Mouse (Mus musculus): ENCODE data around the gene Fbxl17. TPM values are rescaled to one million over a fixed set of nuclear protein-coding genes. Genes with fewer than 3 reads are reported as not detected.
A peak's percentile ranks its signal among the peaks of the same experiment; 100 is the strongest.

The Fbxl17 gene
- polyA plus RNA-seq, 1 experiment from 2014 or later, result 7.7 TPM

- ATAC-seq (ENCODE audit: insufficient number of reproducible peaks, insufficient read depth, low FRiP score, low TSS enrichment, low read depth), result no peak
- H3K27me3 ChIP-seq, result no peaks in the 10 kb centered on the region
- WGBS, result 59% methylated on average over 6 of the region's 6 CpGs
- peaks cover 5% of the 10 kb centered on the region; the same call in 1 of the 2 replicates for H3K4me1 ChIP-seq
- no peaks in the 10 kb centered on the region for H3K9me3 ChIP-seq
- H3K4me3 ChIP-seq, result no peak overlapping the region
- no peak overlapping the region for H3K4me2 ChIP-seq
- H3K9ac ChIP-seq, result no peak overlapping the region
- H3K36me3 ChIP-seq, result no peaks in the 10 kb centered on the region
- H3K27ac ChIP-seq, result no peak overlapping the region
Measured at GRCm38 (mm10) chr17:63157906-63158305, 341.9 kb downstream of the Fbxl17 start.

GRCm38 (mm10) chr17:63157019-63157418, 342.8 kb downstream of the Fbxl17 start:
- H3K27me3 ChIP-seq, result no peaks in the 10 kb centered on the region
- H3K36me3 ChIP-seq, result no peaks in the 10 kb centered on the region
- H3K9ac ChIP-seq, result no peak overlapping the region
- 91% methylated on average over 7 of the region's 7 CpGs for WGBS
- no peak overlapping the region for H3K4me3 ChIP-seq
- no peak overlapping the region for H3K4me2 ChIP-seq
- peaks cover 5% of the 10 kb centered on the region; the same call in 1 of the 2 replicates for H3K4me1 ChIP-seq
- no peaks in the 10 kb centered on the region for H3K9me3 ChIP-seq
- no peak for ATAC-seq (ENCODE audit: insufficient number of reproducible peaks, insufficient read depth, low FRiP score, low TSS enrichment, low read depth)
- no peak overlapping the region for H3K27ac ChIP-seq

DNA sequence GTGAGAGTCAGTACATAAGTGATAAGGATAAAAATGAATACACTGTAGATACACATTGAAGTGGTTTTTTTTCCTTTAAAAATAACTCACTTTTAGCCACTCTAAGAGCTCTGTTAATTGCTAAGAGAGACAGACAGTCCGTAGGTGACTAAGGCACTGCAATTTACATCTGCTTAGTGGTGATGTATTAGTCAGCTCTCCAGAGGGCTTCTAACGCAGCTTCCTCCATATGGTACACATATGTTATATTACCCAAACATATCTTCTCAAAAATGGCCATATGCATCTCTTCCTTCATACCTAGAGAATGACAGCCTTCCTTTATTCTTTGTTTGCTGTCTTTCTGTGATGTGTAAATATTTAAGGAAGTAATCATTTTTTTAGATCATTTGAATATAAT, 353.3 kb downstream of the Fbxl17 start:
- no peak overlapping the region for H3K27ac ChIP-seq
- no peak overlapping the region for H3K9ac ChIP-seq
- 34% methylated on average over 2 of the region's 2 CpGs for WGBS
- no peak overlapping the region for H3K4me2 ChIP-seq
- no peak for ATAC-seq (ENCODE audit: insufficient number of reproducible peaks, insufficient read depth, low FRiP score, low TSS enrichment, low read depth)
- no peaks in the 10 kb centered on the region for H3K27me3 ChIP-seq
- H3K4me1 ChIP-seq, result peaks cover 7% of the 10 kb centered on the region
- no peak overlapping the region for H3K4me3 ChIP-seq
- no peaks in the 10 kb centered on the region for H3K9me3 ChIP-seq
- no peaks in the 10 kb centered on the region for H3K36me3 ChIP-seq

DNA sequence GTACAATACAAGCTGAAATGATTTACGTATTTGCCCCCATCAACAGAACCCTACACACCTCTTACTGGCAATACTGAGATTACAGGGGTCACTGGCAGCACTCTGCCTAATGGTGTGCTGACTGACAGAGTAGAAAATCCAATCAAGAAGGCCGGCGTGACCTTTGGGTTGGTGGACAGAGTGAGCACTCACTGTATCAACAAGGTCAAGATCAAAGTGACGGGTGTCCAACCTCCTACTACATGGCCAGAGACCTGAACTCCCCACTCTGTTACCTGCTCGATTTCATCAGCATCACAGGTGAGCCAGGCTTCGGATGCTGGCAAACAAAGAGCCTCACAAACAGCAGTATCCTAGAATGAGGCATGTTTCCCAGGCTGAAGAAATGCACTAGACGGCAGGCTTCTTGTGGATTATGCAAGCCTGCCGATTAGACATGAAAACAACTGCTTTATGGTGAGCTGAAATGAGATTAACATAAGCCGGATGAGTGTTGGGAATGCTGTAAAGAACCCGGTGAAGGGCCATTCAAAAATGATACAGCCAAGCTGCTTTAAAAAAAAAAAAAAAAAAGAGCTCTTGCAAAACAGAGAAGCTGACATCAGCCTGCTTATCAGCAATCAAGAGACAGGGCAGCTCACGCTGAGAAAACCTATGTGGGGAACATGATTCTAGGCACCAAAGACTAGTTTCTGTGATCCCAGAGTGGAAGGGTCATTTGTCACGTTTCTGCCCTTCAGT, 353.9 kb downstream of the Fbxl17 start:
- Histone ChIP-seq H3K36me3 (no peaks in the 10 kb centered on the region), H3K4me2 (no peak overlapping the region), H3K4me1 (peaks cover 7% of the 10 kb centered on the region), H3K9ac (no peak overlapping the region), H3K4me3 (no peak overlapping the region), H3K27ac (no peak overlapping the region), H3K27me3 (no peaks in the 10 kb centered on the region), H3K9me3 (no peaks in the 10 kb centered on the region)
- ATAC-seq (ENCODE audit: insufficient number of reproducible peaks, insufficient read depth, low FRiP score, low TSS enrichment, low read depth), result no peak
- WGBS, result 39% methylated on average over 12 of the region's 12 CpGs

DNA sequence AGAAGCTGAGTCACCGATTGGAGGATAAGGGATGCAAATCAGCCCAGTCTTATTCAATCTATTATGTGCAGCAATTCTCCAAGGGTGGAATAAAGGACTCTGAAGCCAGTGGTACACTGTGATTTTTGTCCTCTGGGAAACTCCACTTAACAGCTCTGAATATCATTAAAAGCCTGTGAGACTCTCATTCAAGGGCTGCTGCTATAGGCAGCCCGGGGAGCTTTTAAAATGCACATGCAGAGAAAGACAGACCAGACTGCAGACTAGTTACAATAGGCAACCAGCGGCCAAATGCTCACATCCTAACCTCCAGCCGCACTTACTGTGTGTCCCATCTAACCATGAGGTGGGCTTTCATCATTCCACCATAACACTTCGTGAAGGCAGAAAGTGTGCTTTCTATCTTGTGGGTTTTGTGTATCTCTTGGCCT, 354.5 kb downstream of the Fbxl17 start:
- WGBS, result 62% methylated on average over 5 of the region's 5 CpGs
- no peak overlapping the region for H3K4me3 ChIP-seq
- ATAC-seq (ENCODE audit: insufficient number of reproducible peaks, insufficient read depth, low FRiP score, low TSS enrichment, low read depth), result no peak
- H3K27ac ChIP-seq, result no peak overlapping the region
- H3K4me1 ChIP-seq, result peaks cover 7% of the 10 kb centered on the region
- no peaks in the 10 kb centered on the region for H3K36me3 ChIP-seq
- H3K9me3 ChIP-seq, result no peaks in the 10 kb centered on the region
- H3K4me2 ChIP-seq, result no peak overlapping the region
- H3K27me3 ChIP-seq, result no peaks in the 10 kb centered on the region
- H3K9ac ChIP-seq, result no peak overlapping the region

GRCm38 (mm10) chr17:63143825-63144224, 356.0 kb downstream of the Fbxl17 start:
- no peaks in the 10 kb centered on the region for H3K9me3 ChIP-seq
- H3K4me2 ChIP-seq, result no peak overlapping the region
- H3K36me3 ChIP-seq, result no peaks in the 10 kb centered on the region
- H3K4me1 ChIP-seq, result peaks cover 7% of the 10 kb centered on the region
- no peaks in the 10 kb centered on the region for H3K27me3 ChIP-seq
- no peak overlapping the region for H3K4me3 ChIP-seq
- no peak overlapping the region for H3K27ac ChIP-seq
- WGBS, result 77% methylated on average over 7 of the region's 7 CpGs
- H3K9ac ChIP-seq, result no peak overlapping the region
- no peak for ATAC-seq (ENCODE audit: insufficient number of reproducible peaks, insufficient read depth, low FRiP score, low TSS enrichment, low read depth)

- Histone ChIP-seq H3K4me1 (peaks cover 9% of the 10 kb centered on the region; the same call in 1 of the 2 replicates), H3K27ac (no peak overlapping the region), H3K4me3 (no peak overlapping the region), H3K4me2 (no peak overlapping the region), H3K9ac (no peak overlapping the region), H3K27me3 (no peaks in the 10 kb centered on the region), H3K36me3 (no peaks in the 10 kb centered on the region; the same call in 1 of the 2 replicates), H3K9me3 (peaks cover 4% of the 10 kb centered on the region)
- ATAC-seq (ENCODE audit: insufficient number of reproducible peaks, insufficient read depth, low FRiP score, low TSS enrichment, low read depth), result no peak
- 85% methylated on average over 5 of the region's 5 CpGs for WGBS
Measured at GRCm38 (mm10) chr17:63134805-63135204, 365.0 kb downstream of the Fbxl17 start.

DNA sequence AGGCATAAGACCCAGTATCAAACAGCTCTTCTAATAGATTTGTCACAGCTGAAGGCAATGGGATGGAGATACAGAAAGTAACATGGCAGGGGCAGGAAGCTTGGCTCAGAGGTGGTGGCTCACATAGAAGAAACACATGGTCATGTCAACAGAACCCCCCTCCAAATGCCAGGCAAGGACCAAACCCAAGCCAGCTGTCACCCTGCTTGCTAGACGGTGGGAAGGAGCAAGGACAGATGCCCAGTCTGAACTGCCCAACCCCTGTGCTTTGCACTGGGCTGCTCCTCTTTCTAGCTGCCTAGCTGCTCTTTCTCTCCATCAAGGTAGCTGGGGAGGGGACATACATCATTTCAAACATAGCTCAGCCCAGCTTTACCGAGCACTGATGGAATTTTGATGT, 377.4 kb downstream of the Fbxl17 start:
- H3K4me2 ChIP-seq, result no peak overlapping the region
- H3K4me1 ChIP-seq, result peaks cover 5% of the 10 kb centered on the region; the same call in 1 of the 2 replicates
- no peak overlapping the region for H3K4me3 ChIP-seq
- H3K9ac ChIP-seq, result no peak overlapping the region
- no peak for ATAC-seq (ENCODE audit: insufficient number of reproducible peaks, insufficient read depth, low FRiP score, low TSS enrichment, low read depth)
- H3K27me3 ChIP-seq, result no peaks in the 10 kb centered on the region
- H3K27ac ChIP-seq, result no peak overlapping the region
- H3K36me3 ChIP-seq, result 0 out of 2 replicates have a peak, but pooled peaks cover 3% of the 10 kb centered on the region
- WGBS, result 62% methylated on average over 2 of the region's 2 CpGs
- H3K9me3 ChIP-seq, result no peaks in the 10 kb centered on the region

DNA sequence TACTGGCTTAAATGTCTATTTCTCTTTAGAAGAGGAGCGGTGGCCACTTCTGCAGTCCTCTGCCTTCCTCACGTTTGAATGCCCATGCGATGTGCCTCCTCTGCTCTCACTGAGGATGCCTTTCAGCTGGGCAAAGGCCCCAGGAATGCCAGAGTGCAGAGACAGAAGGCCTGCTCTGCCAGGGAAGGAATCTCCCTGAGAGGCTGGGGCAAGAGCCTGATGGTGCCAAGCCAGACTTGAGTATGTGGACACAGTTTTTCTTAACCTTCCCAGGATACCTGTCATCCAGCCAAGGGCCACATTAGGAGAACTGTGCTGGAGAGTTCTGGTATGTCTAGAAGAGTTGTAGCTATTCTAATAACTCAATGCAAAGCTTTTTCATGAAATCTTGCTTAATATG, 380.1 kb downstream of the Fbxl17 start:
- H3K9me3 ChIP-seq, result no peaks in the 10 kb centered on the region
- H3K4me2 ChIP-seq, result no peak overlapping the region
- H3K4me1 ChIP-seq, result peaks cover 18% of the 10 kb centered on the region; the same call in 1 of the 2 replicates
- no peak overlapping the region for H3K9ac ChIP-seq
- H3K36me3 ChIP-seq, result 0 out of 2 replicates have a peak, but pooled peaks cover 3% of the 10 kb centered on the region
- no peak for ATAC-seq (ENCODE audit: insufficient number of reproducible peaks, insufficient read depth, low FRiP score, low TSS enrichment, low read depth)
- no peak overlapping the region for H3K4me3 ChIP-seq
- 87% methylated on average over 3 of the region's 3 CpGs for WGBS
- H3K27ac ChIP-seq, result no peak overlapping the region
- H3K27me3 ChIP-seq, result no peaks in the 10 kb centered on the region

DNA sequence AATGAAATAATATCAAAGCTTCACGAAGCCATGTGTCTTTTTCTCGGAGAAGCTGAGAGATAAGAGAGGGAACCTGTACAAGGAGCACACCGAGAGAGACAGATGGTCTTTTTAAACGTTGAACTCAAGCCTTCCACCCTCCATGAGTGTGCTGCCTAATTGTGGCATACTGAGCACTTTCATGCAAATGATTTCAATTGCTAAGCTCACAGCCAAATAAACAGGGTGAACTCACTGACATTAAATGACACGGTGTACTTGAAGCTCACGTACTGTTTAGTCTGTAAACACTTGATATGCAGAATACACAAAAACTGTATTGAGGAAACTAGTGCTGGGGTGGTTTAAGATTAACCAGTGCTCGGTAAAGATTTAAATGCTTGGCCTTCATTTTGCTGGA, 380.7 kb downstream of the Fbxl17 start:
- Histone ChIP-seq H3K4me3 (no peak overlapping the region), H3K9me3 (no peaks in the 10 kb centered on the region), H3K4me2 (no peak overlapping the region), H3K9ac (no peak overlapping the region), H3K27ac (no peak overlapping the region), H3K4me1 (peaks cover 18% of the 10 kb centered on the region; the same call in 1 of the 2 replicates), H3K36me3 (0 out of 2 replicates have a peak, but pooled peaks cover 2% of the 10 kb centered on the region), H3K27me3 (no peaks in the 10 kb centered on the region)
- 77% methylated on average over 7 of the region's 7 CpGs for WGBS
- ATAC-seq (ENCODE audit: insufficient number of reproducible peaks, insufficient read depth, low FRiP score, low TSS enrichment, low read depth), result no peak

DNA sequence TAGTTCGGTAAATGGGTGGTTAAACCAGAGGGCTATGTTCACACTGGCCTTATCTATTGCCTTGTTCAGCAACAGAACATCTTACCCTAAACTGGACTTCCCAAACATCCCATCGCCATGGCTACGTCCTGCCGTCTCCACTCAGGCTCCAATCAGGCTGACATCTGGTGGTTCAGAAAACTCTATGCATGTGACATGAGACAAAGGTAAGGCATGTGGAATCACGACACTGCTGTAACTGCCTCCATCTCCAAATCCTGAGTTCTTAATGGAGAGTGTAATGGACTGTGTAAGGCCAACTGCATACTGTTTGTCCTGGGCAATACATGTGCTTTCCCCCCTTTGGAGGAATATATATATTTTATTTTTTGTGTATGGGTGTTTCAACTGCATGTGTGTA, 382.7 kb downstream of the Fbxl17 start:
- 69% methylated on average over 5 of the region's 5 CpGs for WGBS
- ATAC-seq (ENCODE audit: insufficient number of reproducible peaks, insufficient read depth, low FRiP score, low TSS enrichment, low read depth), result no peak
- Histone ChIP-seq H3K27me3 (no peaks in the 10 kb centered on the region), H3K9me3 (no peaks in the 10 kb centered on the region), H3K4me2 (no peak overlapping the region), H3K36me3 (no peaks in the 10 kb centered on the region), H3K4me1 (peaks cover 18% of the 10 kb centered on the region; the same call in 1 of the 2 replicates), H3K9ac (no peak overlapping the region), H3K4me3 (no peak overlapping the region), H3K27ac (peak overlapping the region; percentile 68)

GRCm38 (mm10) chr17:63114399-63115085, 385.3 kb downstream of the Fbxl17 start:
- Histone ChIP-seq H3K4me3 (no peak overlapping the region), H3K36me3 (no peaks in the 10 kb centered on the region), H3K9me3 (no peaks in the 10 kb centered on the region), H3K4me2 (no peak overlapping the region), H3K9ac (no peak overlapping the region), H3K27me3 (no peaks in the 10 kb centered on the region), H3K4me1 (peaks cover 20% of the 10 kb centered on the region; the same call in 1 of the 2 replicates), H3K27ac (no peak overlapping the region)
- WGBS, result 86% methylated on average over 19 of the region's 19 CpGs
- no peak for ATAC-seq (ENCODE audit: insufficient number of reproducible peaks, insufficient read depth, low FRiP score, low TSS enrichment, low read depth)

Data from embryonic facial prominence, embryonic 13.5 days (tissue).